Mouse (Mus musculus) embryonic facial prominence, embryonic 14.5 days (tissue): ENCODE results near the gene Pih1d2. TPM values are rescaled to one million over a fixed set of nuclear protein-coding genes. Genes with fewer than 3 reads are reported as not detected.

Experiments
- ATAC-seq: fragments of 200-750 bp; cut with Nextera tagmentation; 2 replicates; pipeline ENCODE4 v1.8.0; 2017; ENCODE audit warnings: low read depth, moderate number of reproducible peaks, moderate TSS enrichment
- DNase-seq: peaks from one replicate; pipeline ENCODE4 v3.0.0-alpha.2; 2015; ENCODE audit warnings: low spot score
- H3K27ac ChIP-seq: fragments of 300-500 bp; sonication (generic); replicated peaks from 2 replicates; pipeline ENCODE4 v1.5.1; 2014; ENCODE audit warnings: low read depth, mild to moderate bottlenecking, low read length, moderate library complexity
- H3K27me3 ChIP-seq: fragments of 300-500 bp; sonication (generic); replicated peaks from 2 replicates; pipeline ENCODE4 v1.6.1; 2014; ENCODE audit warnings: low read length; ENCODE audit not compliant: control insufficient read depth, insufficient read depth
- H3K36me3 ChIP-seq: fragments of 300-500 bp; sonication (generic); 2 replicates; pipeline ENCODE4 v1.6.1; 2014; ENCODE audit warnings: low read length, mixed read lengths; ENCODE audit not compliant: control insufficient read depth, insufficient read depth
- H3K4me1 ChIP-seq: fragments of 300-500 bp; sonication (generic); 2 replicates; pipeline ENCODE4 v1.6.1; 2014; ENCODE audit warnings: antibody characterized with exemption, low read length; ENCODE audit not compliant: control insufficient read depth, insufficient read depth
- H3K4me2 ChIP-seq: fragments of 300-500 bp; sonication (generic); 2 replicates; pipeline ENCODE4 v1.6.1; 2014; ENCODE audit warnings: low read depth, mild to moderate bottlenecking, low read length, moderate library complexity, mixed read lengths
- H3K4me3 ChIP-seq: fragments of 300-500 bp; sonication (generic); 2 replicates; pipeline ENCODE4 v1.5.1; 2014; ENCODE audit warnings: low read depth, mild to moderate bottlenecking, low read length
- H3K9ac ChIP-seq: fragments of 300-500 bp; sonication (generic); 2 replicates; pipeline ENCODE4 v1.6.1; 2014; ENCODE audit warnings: low read depth, mild to moderate bottlenecking, low read length, moderate library complexity, mixed read lengths
- H3K9me3 ChIP-seq: fragments of 300-500 bp; sonication (generic); 2 replicates; pipeline ENCODE4 v1.6.1; 2016; ENCODE audit warnings: low read length; ENCODE audit not compliant: control insufficient read depth
- WGBS: fragments of 180-500 bp; shearing (Covaris S2); extraction: QIAGEN DNeasy Blood & Tissue Kit; methylation state at CpG from one replicate; pipeline ENCODE4 v1.1.7; 2014; 5-methylcytosine and 5-hydroxymethylcytosine counted together
- polyA plus RNA-seq: library from polyadenylated mRNA; unstranded; fragments of >200 nt; fragmentation: Nextera tagmentation; extraction: Ambion mirVana; gene quantifications from 2 replicates; pipeline ENCODE4 v1.2.1, GENCODE M21; 2014

Pih1d2 gene
- polyA plus RNA-seq: 3.2 and 5.8 TPM in 2 replicates

GRCm38 (mm10) chr9:50616766-50617603, at the start of gene Pih1d2, which contains the start of gene Nkapd1:
TSS of gene Pih1d2 (plus strand) at chr9:50617321.
TSS of gene Nkapd1 (minus strand) at chr9:50617464.
- Histone ChIP-seq H3K4me3 (peak within 1 kb of the TSS; percentile 75), H3K4me1 (peaks cover 8% of the 10 kb centered on the region; the same call in 1 of the 2 replicates), H3K9me3 (no peaks in the 10 kb centered on the region), H3K36me3 (peaks cover 34% of the 10 kb centered on the region), H3K27me3 (no peaks in the 10 kb centered on the region), H3K4me2 (peak within 1 kb of the TSS; percentile 75), H3K9ac (peak within 1 kb of the TSS; percentile 82), H3K27ac (peak within 1 kb of the TSS; percentile 92)
- WGBS: under 1% methylated on average over 39 of the region's 81 CpGs
- ATAC-seq (peak; percentile 96), DNase-seq (peak; percentile 94)

DNA sequence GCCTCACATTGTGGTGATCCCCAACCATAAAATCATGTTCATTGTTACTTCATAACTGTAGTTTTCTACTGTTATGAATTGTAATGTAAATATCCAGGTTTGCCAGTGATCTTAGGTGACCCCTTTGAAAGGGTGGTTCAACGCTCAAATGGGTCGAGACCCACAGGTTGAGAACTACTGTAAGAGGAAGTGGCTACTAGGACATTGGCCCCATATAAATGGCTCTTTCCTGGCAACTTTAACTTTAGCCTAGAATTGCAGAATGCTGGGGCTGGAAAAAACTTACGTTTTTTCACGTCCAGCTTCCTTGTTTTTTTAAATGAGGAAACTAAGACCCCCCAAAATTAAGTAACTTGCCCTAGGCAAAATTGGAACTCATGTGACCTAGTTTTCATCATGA, 49.7 kb upstream of the Pih1d2 start:
- no peaks in the 10 kb centered on the region for H3K27me3 ChIP-seq
- H3K9me3 ChIP-seq: no peaks in the 10 kb centered on the region
- H3K4me2 ChIP-seq: no peak overlapping the region
- DNase-seq (no peak), ATAC-seq (no peak)
- H3K27ac ChIP-seq: no peak overlapping the region
- H3K36me3 ChIP-seq: no peaks in the 10 kb centered on the region
- WGBS: 75% methylated on average over 4 of the region's 4 CpGs
- no peak overlapping the region for H3K9ac ChIP-seq
- H3K4me3 ChIP-seq: no peak overlapping the region
- H3K4me1 ChIP-seq: no peaks in the 10 kb centered on the region

DNA sequence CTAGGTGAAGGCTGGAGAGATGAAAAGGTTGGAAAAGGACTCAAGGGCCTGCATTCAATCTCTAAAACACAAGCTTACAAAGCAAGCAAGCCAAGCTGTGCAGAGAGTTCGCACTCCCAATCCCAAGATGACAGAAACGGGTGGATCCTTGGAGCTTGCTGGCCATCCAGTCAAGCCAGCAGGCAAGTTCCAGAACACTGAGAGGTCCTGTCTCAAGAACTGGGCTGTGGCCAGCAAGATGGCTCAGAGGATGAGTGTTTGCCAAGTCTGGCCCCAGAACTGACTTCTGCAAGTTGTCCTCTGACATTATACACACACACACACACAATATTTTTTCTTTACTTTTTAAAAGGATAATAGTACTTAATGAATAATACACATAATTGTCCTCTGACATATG, 49.2 kb upstream of the Pih1d2 start:
- no peak for ATAC-seq
- no peak overlapping the region for H3K9ac ChIP-seq
- 80% methylated on average over 2 of the region's 2 CpGs for WGBS
- H3K4me2 ChIP-seq: no peak overlapping the region
- no peak overlapping the region for H3K4me3 ChIP-seq
- H3K27me3 ChIP-seq: no peaks in the 10 kb centered on the region
- H3K27ac ChIP-seq: no peak overlapping the region
- no peaks in the 10 kb centered on the region for H3K9me3 ChIP-seq
- H3K36me3 ChIP-seq: no peaks in the 10 kb centered on the region
- H3K4me1 ChIP-seq: no peaks in the 10 kb centered on the region
- DNase-seq: no peak

DNA sequence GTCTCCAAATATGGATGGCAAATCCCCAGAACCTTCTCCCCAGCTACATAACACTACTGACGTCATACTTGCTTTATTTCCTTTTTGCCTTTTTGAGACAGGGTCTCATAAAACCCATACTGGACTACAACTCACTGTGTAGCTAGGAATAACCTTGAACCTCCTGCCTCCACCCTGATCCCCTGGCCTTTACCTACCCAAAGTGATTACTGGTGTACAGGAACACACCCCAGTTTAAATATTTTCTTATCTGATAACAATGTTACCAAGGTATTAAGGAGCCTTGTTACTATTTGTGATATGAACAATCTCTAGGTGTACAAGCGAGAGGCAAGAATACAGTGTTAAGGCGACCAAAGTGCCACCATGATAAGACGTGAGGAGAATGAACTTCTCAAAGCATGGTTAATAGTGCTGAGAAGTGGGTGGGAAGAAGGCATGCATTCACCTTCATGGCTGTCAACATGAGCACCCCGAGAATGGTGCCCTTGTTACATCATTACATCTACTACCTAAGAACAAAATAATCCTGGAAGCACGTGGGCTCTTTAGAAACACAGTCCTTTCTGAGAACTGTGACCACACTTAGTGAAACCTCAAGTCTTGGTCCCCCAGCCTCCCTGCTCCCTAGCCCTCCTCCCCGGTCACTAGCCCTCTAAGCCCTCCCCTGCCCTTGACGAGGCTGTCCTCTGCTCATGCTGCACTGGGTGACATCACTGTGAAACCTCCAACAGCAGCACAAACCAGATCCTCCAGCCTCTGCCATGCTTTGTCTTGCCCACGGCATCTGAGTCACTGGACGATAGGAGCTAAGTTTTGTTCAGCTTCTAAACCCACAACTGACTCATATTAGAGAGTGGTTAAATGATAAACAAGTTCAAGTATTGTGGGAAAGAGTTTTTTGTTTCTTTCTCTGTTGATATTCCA, 47.3 kb upstream of the Pih1d2 start:
- no peak overlapping the region for H3K4me2 ChIP-seq
- DNase-seq: no peak
- H3K9ac ChIP-seq: no peak overlapping the region
- no peaks in the 10 kb centered on the region for H3K4me1 ChIP-seq
- H3K9me3 ChIP-seq: no peaks in the 10 kb centered on the region
- no peak overlapping the region for H3K27ac ChIP-seq
- 71% methylated on average over 10 of the region's 10 CpGs for WGBS
- ATAC-seq: no peak
- no peak overlapping the region for H3K4me3 ChIP-seq
- H3K36me3 ChIP-seq: no peaks in the 10 kb centered on the region
- H3K27me3 ChIP-seq: no peaks in the 10 kb centered on the region

- Histone ChIP-seq H3K9me3 (no peaks in the 10 kb centered on the region), H3K4me3 (no peak overlapping the region), H3K27ac (no peak overlapping the region), H3K36me3 (no peaks in the 10 kb centered on the region), H3K9ac (no peak overlapping the region), H3K27me3 (no peaks in the 10 kb centered on the region), H3K4me1 (no peaks in the 10 kb centered on the region), H3K4me2 (no peak overlapping the region)
- WGBS: 37% methylated on average over 4 of the region's 4 CpGs
- no peak for ATAC-seq
- no peak for DNase-seq
Measured at GRCm38 (mm10) chr9:50580370-50580769, 36.8 kb upstream of the Pih1d2 start.

- no peaks in the 10 kb centered on the region for H3K9me3 ChIP-seq
- H3K9ac ChIP-seq: no peak overlapping the region
- no peak for DNase-seq
- no peak overlapping the region for H3K27ac ChIP-seq
- no peaks in the 10 kb centered on the region for H3K27me3 ChIP-seq
- H3K36me3 ChIP-seq: no peaks in the 10 kb centered on the region
- H3K4me3 ChIP-seq: no peak overlapping the region
- 80% methylated on average over 6 of the region's 6 CpGs for WGBS
- no peak overlapping the region for H3K4me2 ChIP-seq
- ATAC-seq: no peak
- no peaks in the 10 kb centered on the region for H3K4me1 ChIP-seq
Measured at GRCm38 (mm10) chr9:50585145-50585818, 31.8 kb upstream of the Pih1d2 start.

DNA sequence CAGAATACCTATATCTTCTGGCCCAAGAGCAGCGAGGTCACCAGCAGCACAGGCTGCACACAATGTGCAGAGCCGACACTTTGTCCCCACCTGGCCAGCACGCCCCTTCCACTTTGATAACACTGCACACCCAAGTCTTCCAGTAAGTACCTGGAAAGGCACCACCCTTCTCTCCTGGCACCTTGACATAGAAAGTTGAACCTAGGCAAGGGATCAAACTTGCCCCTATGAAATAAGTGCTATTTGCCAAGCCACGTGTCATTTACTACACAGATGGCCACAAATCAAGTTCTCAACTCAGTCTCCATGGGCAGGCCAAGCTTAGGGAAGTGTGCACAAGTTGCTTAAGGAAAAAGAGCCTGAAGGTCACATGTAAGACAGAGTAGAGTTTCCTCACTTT, 30.2 kb upstream of the Pih1d2 start:
- H3K9me3 ChIP-seq: no peaks in the 10 kb centered on the region
- DNase-seq (no peak), ATAC-seq (no peak)
- H3K27ac ChIP-seq: no peak overlapping the region
- no peak overlapping the region for H3K4me2 ChIP-seq
- no peaks in the 10 kb centered on the region for H3K27me3 ChIP-seq
- WGBS: 80% methylated on average over 4 of the region's 4 CpGs
- H3K9ac ChIP-seq: no peak overlapping the region
- no peak overlapping the region for H3K4me3 ChIP-seq
- no peaks in the 10 kb centered on the region for H3K4me1 ChIP-seq
- no peaks in the 10 kb centered on the region for H3K36me3 ChIP-seq

DNA sequence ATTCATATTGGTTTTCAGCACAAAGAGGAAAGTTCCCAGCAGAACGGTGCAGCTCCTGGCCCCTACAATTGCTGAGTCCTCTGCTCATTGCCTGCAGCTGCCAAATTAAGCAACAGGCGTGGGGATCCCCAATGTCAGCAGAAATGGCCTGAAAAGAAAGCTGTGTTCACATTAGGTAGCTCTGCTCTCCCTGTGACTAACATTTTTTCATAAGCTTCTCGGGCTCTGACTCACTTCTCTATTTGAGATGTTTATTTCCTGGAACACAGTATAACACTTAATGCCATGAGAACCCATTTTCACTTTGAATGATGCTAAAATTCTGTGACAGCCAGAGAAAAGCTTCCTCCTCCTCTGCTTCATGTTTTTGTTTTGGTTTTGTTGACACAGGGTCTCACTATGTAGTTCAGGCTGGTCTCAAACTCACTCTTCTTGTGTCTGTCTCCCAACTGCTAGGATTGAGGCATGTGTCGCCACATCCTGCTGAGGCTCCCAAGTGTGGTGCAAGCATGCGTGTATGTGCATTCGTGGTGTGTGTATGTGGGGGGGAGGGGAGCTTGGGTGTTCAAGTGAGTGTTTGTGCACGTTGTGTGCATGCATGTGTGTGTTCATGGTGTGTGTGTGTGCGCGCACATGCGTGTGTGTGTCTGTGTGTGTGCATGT, 26.1 kb upstream of the Pih1d2 start:
- no peaks in the 10 kb centered on the region for H3K4me1 ChIP-seq
- no peak for ATAC-seq
- 69% methylated on average over 10 of the region's 10 CpGs for WGBS
- no peak overlapping the region for H3K9ac ChIP-seq
- H3K4me3 ChIP-seq: no peak overlapping the region
- H3K36me3 ChIP-seq: peaks cover 11% of the 10 kb centered on the region
- no peaks in the 10 kb centered on the region for H3K9me3 ChIP-seq
- no peak overlapping the region for H3K27ac ChIP-seq
- no peaks in the 10 kb centered on the region for H3K27me3 ChIP-seq
- DNase-seq: peak; percentile 13
- no peak overlapping the region for H3K4me2 ChIP-seq
